Mouse (Mus musculus): ENCODE results near the gene Pank1.

Pank1 gene

DNA sequence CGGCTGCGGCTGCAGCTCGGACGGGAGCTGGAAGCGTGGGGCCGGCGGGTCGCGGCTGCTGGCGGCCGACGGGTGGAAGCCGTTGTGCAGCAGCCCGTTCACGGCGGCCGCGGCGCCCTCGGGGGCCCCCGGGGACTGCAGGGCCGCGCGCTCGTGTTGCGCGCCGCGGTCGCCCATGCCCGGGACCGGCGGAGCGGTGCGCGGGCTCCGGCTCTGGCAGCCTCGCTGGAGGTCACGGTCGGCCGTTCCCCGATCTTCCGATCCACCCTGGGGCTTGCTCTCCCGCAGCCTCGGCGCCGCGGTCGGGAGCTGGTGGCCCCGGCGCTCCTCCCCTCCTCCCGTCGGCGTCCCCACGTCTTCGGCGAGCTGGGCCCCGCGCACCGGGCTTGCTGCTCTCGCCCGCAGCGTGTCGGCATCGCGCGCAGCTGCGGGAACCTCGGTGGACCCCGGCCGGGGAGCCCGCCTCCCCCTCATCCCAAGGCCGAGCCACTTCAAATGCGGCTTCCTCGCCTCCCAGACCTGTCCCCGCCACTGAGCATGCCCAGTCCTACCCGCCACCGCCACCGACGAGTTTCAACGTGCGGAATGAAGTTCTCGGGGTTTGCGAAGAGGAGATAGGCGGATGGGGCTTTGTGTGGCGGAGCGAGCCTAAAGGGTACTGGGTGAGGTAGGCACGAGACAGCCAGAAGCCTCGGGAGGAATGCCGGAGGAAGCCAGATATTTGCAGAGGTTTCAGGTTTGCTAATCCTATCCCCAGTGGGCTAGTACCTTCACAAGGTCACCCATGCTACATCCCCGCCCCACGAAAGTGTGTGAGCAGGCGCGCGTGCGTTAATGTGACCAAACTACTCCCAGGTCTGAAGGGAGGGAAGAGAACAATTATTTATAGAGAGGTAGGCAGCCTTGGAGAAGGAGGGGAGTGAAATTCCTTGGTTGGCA is at the start of gene Pank1:
Gene Pank1, minus strand, starts transcription at position 853 of the 939 bp plus-strand sequence.
- DNase-seq: peak; percentile 86 to 89

DNA sequence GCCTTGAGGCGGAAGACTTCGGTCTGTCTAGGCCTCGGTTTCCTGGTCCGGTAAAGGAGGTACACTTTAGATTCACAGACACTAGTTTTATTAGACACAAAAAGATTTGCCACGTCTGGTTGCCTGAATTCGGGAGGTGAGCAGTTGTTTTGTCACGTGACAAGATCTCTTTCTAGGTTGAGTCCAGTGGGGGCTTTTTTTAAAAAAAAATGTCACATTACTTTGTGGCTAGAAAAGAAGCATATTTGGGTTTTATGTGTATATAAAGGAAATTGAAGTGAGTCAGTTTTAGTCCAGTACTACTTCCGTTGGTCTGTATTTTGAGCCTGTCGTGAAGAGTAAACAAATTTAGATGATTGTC is 43.3 kb upstream of the Pank1 start:
- DNase-seq: peak in 1 of 2 experiments; percentile 7

DNA sequence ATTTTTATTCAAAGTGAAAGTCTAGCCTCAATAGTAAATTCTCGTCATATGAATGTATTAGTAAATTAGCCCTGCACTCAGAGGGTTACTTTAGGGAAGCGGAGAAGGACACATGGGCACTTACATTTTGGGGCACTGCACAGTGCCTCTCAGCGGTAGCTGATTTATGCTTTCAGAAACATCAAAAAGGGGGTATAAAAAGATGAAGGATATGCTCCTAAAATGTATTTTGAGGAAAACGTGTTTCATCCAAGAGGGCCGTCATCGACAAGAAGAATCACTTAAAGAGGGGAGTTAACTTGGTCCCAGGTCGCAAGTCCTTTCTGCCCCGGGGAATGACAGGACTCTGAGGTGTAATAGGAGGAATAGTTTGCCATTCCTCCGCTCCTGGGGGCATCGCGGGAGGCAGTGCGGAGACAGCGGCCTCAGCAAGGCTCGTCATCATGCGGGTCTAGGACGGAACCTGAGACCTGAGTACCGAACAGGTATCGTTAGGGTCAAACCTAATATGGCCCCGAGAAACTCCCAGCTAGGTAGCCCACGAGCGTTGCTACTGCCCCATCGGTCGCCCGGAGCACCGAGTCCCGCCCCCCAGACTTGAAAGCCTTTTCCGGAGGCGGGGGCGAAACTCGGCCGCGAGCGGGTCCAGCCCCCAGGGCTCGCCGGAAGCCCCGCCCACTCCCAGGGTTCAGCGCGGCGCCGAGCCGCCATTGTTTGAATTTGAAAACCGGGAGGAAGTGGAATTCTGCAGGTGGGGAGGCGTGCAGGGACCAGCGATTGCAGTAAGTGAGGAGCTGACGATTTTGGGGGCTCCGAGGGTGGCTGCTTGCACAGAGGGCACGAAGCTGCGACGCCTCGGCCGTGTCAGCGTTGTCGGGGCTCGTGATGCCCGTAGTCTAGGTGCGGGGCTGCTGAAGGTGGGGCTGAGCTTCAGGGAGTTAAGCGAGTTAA is 42.7 kb upstream of the Pank1 start, which contains the start of gene Kif20b:
Gene Kif20b, plus strand, starts transcription at position 710 of the 951 bp plus-strand sequence.
- peak; percentile 87 to 91 for DNase-seq

DNA sequence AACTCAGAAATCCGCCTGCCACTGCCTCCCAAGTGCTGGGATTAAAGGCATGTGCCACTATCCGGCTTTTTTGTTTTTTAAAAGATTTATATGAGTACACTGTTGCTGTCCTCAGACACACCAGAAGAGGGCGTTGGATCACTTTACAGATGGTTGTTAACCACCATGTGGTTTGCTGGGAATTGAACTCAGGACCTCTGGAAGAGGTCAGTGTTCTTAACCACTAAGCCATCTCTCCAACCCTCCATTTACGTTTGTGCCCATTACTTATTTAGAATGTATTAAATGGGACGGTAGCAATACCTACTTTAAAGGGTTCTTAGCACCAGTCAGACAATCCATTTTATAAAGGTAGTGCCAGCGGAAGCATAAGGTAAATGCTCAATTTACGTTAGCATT is 42.0 kb upstream of the Pank1 start:
- peak in 1 of 2 experiments; percentile 11 for DNase-seq

DNA sequence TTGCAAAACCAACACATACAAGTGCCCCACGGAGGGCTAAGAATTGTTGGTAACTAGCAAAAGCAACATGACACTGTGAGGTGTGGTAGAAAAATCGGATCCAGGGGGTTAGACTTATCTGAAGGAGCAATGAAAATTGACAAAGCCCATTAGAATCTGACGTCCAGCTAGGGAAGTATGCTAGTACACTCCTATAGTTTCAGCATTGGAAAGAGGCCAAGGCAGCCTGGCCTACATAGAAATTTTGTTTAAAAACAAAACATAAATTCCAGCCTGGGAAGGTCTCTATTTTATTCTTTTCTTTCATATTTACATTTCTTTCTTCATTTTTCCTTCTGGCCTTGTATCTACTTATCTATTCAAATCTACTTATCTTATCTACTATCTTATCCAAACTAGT is 41.3 kb upstream of the Pank1 start:
- DNase-seq: no peak

DNA sequence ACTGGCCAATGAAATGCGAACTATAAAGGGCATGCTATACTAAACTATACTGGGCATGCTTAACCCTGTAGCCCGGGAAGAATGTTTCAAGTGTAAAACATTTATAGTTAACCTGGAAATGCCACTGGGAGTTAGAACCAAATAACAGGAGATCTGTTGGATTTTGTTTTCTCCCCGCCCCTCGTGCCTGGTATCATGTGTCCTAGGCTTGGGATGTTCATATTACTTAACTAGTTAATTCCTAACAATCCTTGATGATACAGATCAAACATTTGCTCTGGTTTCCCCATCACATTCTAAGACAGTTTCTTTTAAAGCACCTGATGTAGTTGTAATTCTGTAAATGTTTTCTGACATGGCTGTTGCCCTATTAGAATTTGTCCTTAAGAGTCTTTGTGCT is 40.8 kb upstream of the Pank1 start:
- peak; percentile 47 to 73 for DNase-seq

DNA sequence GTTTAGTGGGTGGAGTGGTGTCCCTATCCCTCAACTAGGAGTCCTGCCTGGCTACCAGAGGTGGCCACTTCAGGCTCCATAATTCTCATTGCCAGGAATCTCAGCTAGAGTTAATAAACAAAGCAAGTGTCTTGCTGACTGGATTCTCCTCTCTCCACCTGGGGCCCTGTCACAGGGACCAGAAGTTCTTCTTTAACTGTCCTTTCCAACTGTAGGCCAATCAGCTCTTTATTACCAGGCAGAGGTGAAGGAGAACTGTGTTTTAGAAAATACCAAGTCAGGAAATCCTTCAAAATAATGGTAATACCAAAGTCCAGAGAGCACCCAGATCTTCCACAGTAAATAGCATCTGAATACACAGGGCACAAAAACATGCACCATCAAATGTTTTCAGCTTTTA is 33.1 kb upstream of the Pank1 start:
- peak in 1 of 2 experiments; percentile 30 for DNase-seq

DNA sequence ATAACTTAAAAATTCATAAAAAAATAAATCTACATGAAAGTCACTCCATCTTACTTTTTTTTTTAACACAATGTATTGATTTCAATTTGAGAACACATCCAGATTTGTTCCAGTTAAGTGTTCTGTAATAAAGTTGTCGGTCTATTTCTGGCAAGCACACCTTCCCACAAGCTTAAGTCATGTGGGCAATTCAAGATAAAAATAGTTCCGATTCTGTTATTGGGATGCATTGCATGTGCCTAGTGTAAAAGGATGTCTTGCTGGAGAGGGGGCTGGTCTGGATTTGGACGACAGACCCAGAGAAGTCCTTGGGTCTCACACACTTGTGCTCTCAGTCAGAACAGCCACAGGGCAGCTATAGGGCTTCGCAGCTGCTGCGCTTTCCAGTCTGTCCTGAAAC is 27.5 kb upstream of the Pank1 start:
- no peak for DNase-seq

DNA sequence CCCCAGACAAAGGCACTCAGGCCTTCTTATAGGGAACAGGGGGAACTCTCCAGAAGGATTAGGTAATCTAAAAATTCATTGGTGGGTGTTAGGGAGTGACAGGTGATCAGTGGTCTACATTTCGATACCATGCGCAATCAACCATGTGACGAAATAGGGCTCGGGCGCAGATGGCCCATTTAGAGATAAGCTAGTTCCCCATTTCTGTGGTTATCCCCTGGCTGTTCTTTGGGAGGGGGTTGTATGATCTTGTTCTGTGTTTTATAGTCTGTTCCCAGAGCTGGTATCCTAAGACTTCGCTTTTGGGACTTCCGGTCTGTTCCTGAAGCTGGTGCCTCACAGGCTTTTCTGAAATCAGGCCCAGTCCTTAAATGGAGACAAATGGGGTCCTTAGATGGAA is 26.2 kb upstream of the Pank1 start:
- no peak for DNase-seq

DNA sequence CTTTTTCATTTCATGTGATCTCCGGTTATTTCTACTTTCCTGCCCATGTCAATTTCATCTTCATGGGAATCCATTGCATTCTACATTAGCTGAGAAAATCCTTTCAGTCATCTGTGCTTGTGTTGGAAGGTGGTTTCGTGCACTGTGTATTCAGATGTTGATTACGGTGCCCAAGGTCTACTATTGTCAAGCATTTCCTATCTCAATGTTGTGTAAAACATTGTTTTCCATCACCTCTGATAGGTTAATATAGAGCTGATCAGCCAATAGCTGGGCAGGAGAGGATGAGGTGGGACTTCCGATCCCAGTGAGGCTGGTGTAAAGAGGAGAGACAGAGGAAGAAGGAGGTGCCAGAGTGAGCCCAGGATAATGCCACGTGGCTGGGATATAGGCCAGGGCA is 24.8 kb upstream of the Pank1 start:
- no peak for DNase-seq

DNA sequence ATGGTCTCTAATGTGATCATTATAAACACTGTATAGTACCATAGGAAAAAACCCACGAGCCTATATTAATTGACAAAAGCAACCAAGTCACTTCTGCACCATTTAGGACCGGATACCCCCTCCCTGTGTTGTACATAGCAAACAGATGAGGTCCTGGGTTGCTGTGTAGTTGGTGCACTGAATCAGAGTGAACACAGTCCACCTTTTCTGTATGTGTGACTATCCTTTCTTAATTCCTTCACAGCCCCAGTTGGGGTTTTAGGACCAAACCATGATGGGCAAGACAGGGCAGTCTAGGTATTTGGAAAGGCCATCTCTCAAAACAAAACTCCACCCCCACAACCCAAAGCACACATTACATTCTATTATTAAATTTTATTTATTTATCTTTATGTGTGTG is 22.5 kb upstream of the Pank1 start:
- no peak for DNase-seq

DNA sequence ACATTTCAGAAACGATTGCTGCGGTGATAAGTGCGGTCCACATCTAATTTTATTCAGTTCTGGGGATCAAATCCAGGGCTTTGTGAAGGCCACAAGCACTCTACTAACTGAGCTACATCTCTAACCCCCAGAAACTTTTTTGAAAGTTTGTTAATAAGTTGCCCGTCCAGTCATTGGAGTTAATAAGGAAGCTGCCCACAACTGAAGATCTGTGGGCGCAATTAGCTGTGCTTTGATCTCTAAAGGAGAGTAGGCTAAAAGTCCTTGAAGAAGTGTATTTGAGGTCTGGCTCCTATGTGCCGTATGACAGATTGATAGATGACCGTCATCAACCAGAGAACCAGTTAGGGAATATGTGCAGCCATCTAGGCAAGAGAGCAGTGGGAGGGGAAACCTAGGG is 22.0 kb upstream of the Pank1 start:
- DNase-seq: no peak

DNA sequence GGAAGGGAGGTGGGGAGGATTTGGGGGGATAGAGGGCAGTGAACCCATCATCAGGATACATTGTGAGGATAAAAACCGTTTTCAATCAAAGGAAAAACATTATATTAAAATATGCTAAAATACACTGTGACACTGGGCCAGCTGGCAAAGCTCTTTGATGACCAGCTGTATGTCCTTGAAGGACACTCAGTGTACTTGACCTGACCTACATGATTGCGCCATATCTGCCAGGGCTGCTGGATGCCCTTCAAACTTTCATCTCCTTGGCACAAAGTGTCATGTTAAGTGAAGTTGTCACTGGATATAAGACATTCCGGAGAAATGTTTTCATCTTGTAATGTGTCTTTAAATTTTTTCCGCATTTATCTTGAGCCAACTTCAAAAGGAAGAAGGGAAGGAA is 19.7 kb upstream of the Pank1 start:
- no peak for DNase-seq

DNA sequence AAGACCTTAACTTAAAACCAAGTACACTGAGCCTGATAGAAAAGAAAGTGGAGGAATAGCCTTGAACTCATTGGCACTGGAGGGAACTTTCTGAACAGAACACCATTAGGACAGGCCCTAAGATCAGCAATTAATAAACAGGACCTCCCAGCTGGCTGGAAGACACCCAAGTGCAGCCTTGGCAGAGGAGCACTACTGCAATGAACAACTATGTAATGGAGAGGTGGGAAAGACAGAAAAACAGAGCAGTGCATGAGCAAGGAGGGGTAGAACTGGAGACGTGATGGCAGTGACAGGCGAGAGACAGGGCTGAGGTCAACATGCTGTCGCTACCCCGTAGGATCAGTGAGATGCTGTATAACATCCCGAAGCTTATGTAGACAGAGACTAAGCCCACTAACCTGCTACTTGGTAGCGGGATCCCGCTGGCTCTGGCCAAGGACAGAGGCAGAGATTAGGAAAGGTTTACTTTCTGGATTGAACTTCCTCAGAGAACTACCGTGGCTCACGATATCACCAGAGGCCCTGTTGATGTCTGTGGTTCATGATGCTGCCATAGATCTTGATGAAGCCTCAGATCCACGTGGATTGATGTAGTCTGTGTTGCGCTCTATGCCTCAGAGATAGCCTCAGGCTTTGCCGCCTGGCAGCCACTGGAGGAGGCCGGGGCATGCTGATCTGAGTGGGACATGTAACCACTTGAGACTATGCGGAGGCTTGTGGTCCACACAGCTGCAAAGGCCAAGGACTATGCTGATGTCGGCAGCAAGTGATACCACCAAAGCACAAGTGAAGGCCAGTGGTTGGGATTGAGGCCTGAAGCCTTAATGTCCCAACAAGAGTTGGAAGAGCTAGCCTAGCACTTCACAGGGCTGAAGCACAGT is 18.1 kb upstream of the Pank1 start:
- no peak for DNase-seq

DNA sequence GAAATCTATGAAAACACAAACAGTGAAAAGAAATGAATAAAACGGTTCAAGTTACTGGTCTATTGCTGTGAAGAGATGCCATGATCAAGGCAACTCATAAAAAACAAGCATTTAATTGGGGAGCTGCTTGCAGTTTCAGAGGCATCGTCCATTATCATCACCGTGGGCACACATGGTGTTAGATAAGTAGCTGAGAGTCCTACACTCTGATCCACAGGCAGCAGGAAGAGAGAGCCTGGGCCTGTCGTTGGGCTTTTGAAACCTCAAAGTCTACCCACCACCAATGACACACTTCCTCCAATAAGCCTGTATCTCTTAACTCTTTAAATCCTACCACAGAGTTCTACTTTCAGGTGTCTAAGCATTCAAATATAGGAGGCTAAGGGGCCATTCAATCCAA is 15.8 kb upstream of the Pank1 start:
- no peak for DNase-seq

DNA sequence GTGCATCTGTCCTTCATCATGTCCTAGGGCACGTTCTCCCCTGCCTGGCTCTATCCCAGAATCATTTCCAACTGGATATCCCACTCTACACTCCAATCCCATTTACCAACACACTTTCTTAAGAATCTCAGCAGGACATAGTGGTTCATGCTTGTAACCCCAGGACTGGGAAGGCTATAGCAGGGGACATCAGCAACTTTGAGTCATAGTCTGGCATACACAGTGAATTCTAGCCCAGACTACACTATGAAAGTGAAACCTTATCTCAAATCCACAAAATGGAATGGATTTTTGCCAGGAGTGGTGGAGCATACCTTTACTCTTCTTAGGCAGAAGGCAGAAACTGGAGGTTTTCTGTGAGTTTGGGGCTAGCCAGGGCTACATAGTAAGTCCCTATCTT is 12.3 kb upstream of the Pank1 start:
- DNase-seq: no peak

DNA sequence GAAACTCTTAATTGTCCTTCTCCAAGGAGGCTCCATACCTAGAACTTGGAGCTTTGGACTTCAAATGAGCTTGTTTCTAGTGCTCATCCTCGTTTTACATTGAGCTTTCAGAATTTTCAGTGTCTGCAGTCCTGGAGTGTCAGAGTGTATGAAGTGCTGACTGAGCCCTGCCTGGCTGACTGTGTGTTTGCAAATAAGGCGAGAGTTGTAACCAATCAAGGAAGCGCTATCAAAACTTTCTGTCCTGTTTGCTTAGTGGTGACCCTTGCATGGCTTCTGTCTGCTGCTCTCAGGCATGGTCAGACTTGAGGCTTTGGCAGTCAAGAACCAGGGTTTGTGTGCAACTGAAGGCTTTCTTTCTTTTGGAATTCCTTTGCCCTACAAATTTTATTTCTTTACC is 11.7 kb upstream of the Pank1 start:
- no peak for DNase-seq

DNA sequence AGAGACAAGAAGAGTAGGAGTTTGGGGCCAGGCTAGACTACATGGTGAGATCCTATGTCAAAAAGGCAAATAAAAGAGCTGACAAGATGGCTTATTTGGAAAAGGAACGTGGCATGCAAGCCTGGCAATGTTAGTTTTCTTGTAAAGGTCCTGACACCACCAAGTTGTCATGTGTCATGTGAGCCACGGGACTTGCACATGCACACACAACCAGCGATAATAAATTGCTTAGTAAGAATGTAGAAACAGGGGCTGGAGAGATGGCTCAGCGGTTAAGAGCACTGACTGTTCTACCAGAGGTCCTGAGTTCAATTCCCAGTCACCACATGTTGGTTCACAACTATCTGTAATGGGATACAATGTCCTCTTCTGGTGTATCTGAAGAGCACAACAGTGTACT is 7.1 kb upstream of the Pank1 start:
- DNase-seq: no peak

DNA sequence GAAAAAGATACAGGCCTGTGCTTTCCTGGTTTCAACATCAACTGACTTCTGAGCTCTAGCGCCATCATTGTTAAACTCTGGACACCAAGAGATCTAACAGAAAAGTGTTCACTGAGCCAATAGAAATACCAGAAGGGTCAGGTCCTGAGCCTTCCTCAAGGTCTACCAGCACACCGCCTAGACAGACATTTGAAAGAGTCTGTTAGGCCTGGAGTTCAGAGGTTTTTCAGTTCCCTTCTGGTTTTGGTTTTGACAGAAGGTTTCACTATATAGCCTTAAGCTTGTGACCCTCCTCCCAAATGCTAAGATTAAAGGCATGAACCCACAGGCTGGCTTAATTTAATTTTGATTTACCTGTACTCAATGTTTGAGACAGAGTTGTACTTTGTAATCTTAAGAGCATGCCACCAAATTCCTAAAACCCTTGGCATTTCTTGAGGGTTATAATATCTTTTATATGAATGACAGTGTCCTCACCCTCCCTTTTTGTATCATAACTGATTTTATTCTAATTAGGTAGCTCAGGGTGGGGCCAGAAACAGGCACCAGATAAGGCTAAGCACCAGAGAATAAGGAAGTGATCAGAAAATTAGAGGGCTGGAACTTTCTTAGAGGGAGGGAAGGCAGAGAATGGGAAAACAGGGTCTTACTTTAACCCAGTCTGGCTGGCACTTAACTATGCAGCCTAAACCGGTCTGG is 4.4 kb upstream of the Pank1 start:
- no peak for DNase-seq

DNA sequence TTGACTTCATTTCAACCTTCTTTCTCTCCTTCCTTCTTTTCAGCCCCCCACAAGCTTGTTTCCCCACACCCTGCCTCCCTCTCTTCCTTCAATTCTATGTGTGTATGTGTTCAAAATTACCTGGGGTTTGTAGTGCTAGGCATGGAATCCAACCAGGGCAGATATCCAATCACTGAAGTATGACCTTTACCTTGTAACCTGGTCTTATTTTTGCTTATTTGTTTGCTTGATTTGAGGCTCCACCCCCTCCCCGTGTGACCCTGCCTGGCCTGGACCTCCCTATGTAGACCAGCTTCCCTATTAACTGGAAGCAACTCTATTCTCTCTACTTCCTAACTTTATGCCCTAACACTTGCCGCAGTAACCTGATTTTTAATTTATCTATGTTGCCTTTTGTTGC is 3.2 kb upstream of the Pank1 start:
- DNase-seq: no peak

DNA sequence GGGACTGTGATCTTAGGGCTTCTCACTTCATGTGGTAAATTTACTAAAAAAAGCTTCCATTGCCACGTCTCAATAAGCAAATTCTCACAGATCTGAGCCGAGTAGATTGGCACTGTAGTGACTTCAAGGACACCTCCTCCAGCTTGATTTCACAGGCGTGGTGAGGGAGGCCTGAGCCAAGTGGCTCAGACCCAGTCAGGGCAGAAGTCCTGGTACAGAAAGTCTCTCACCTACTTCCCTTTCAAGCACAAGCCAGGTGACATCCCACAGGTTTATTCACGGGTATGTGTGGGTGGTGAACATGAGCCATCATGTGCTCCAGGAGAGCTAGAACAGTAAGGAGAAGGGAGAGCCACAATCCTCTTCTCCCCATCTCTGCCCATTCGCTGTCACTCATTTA is 1.9 kb upstream of the Pank1 start:
- peak in 1 of 2 experiments; percentile 47 for DNase-seq

DNA sequence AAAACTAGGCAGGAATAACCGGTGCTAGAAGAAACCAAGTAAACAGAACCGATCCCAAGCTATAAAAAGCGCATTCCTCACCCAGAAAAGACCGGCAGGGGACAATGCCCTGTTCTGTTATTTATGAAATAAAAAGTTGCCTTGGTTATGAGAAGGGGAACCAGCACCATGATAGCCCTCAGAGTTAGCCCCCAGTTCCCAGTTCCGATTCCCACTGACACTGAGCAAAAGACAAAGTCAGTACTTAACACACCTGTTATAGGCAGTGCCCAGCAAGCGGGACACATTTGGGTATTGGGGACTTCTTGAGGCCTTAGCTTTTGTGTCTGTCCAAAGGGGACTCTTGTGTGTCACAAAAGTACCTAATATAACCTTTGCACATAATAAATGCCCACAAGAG is 369 bp upstream of the Pank1 start:
- DNase-seq: no peak
